Mouse (Mus musculus) left cerebral cortex, postnatal 36 days (tissue): ENCODE data around the gene Spem2. TPM values are rescaled to one million over a fixed set of nuclear protein-coding genes. Genes with fewer than 3 reads are reported as not detected.

Experiments used
- DNase-seq, 2 experiments: peaks; one replicate each; pipeline ENCODE4 v3.0.0; 2021 to 2022; ENCODE audit warnings: low spot score in 2 of 2, mixed read lengths in 1 of 2
- intact Hi-C: fragments of 180-260 bp; cut with DNase I; formaldehyde crosslinking; loops from one replicate; pipeline ENCODE4 v1.15.1; 2025
- total RNA-seq, 2 experiments: library from RNA; stranded (reverse); gene quantifications; 2 replicates each; pipeline ENCODE4 v1.2.3; 2021

Spem2 gene
- total RNA-seq, 2 experiments from 2014 or later: not detected

- intact Hi-C loops: loop anchor here (1.0 to 5.0 kb wide), 3 partner anchors 34 to 75 kb away; partner anchors contain the start of genes Nlgn2 and Tmem95
- peak; percentile 72 to 73 for DNase-seq
Measured at GRCm38 (mm10) chr11:69802648-69803105, 15.6 kb downstream of the Spem2 start.

DNA sequence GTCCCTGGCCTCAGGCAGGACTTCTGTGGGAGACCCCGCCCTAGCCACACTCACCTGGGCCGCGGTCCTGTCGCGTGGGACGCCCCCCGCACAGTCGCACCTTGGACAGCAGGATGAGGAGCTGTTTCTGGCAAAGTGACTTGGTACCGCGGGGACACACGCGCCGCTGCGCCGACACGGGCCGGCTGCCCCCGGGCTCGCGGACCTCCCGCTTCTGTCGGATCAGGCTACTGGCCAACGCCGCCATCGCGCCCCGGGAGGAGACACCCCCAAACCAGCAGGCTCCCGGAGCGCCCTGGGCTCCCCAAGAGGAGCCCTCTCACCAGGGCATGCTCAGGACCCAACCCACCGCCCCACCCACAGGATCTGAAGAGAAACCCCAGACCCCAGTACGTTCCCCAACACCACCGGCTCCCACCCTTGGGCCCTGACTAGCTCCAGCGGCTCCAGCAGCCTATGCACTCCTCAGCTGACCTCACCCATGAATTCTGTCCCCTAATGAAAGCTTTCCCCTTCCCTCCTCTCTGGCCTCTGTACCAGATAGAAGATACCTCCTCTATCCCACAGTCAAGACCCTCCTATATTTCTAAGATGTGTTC, 16.8 kb downstream of the Spem2 start, which contains the start of gene Fgf11:
Fgf11 (minus strand) TSS at position 479 of the 599 bp plus-strand sequence.
- no peak for DNase-seq
- intact Hi-C loops: loop anchor here (5.0 kb wide), 1 partner anchor 76 kb away; the partner anchor contains the start of gene Tmem95

DNA sequence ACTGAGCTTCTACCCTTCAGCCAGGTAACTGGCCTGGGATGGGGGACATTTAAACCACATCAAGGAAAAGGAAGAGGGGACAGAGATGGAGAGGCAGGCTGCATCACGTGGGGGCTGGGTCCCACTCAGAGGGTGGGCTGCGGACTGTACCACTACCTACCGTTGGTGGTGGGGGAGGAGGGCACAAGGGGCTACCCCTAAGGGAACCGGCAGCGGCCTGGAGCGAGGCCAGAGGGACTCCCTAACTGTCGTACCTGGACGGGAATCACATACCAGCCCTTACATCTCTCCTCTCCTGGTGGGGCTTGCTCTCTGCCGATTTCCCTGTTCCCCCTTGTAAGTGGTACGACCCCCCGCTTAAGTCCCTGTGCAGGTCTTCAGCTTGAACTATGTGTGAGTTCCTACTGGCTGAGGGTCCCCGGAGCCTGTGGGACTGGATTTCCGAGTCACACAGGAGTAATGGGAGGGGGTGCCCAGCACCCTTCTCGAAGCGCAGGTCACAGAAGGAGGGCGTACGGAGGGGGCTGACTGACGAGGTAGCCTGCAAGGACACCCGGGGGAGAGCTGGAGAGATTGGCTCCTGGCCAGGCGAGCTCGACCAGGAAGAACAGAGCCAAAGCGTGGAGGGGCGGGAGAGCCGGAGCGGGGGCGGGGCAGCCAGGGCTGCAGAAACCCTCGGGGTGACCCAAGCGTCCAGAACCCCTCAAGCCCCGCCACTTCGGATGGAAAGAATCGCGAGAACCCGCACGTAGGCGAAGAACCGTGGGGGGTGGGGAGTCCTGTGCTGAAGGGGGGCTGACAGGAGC, 17.7 kb downstream of the Spem2 start:
- intact Hi-C loops: loop anchor here (5.0 kb wide), 1 partner anchor 77 kb away; the partner anchor contains the start of gene Tmem95
- DNase-seq: no peak

- DNase-seq: no peak
- intact Hi-C loops: loop anchor here (5.0 kb wide), 1 partner anchor 77 kb away; the partner anchor contains the start of gene Tmem95
Measured at GRCm38 (mm10) chr11:69800138-69800391, 18.2 kb downstream of the Spem2 start.

- intact Hi-C loops: loop anchor here (5.0 kb wide), 1 partner anchor 78 kb away; the partner anchor contains the start of gene Tmem95
- DNase-seq: no peak
Measured at GRCm38 (mm10) chr11:69799394-69800137, 18.7 kb downstream of the Spem2 start.

DNA sequence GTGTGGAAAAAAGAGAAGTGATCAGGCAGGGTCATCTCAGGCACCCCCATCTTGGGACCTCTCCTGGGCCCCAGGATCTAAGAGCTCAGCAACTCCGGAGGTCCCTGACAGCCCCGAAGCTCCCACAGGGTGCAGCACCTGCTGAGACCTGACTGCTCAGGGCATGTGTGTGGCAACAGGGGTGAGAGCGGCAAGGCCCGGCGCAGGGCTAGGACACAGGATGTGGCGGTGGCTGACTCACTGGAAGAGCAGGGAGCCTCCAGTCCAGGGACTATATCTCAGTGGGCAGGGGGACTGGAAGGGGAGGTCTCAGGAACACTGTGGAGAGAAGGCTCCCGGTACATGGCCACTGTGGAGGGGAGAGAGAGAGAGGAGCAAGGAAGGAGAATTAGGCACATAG, 20.3 kb downstream of the Spem2 start:
- intact Hi-C loops: no loop called here
- DNase-seq: no peak

GRCm38 (mm10) chr11:69795983-69796435, 22.3 kb downstream of the Spem2 start:
- no peak for DNase-seq
- intact Hi-C loops: no loop called here

DNA sequence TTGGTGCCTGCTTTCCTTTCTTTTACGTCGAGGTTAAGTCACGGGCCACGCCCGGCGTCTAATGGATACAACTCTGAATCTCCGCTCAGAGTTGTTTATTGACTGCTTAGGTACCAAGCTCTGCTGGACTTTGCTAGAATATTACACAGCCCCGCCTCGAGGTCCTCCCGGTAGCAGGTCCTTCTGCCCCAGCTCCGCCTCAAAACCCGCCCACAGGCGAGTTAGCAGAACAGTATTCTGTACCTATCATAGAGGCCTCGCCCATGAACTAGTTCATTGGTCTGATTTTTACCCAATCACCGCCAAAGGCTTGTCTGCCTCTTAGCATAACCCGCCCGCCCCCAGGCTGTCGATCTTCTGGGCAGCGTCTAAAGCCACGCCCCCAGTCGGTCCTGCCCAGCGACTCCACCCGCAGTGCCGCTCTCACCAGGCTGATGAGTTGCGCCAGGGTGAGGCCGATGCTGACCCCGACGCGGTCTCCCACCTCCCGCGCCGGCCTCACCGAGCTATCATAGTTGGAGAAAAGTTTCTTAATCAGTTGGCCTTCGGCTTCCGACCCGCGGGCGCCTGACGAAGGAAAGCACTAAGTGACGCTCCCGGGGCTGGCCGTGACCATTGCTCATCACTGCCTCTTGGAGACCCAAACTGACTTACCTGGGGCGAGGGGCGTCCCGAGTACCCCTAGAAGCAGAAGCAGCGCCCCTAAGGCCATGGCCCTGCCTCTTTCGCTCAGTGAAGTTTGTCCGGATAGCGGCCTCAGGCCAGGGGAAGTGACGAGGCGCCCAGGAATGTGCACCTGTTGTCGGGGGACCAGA, 22.9 kb downstream of the Spem2 start, which contains the start of gene Chrnb1:
Chrnb1 (minus strand) TSS at position 776 of the 815 bp plus-strand sequence.
- DNase-seq: peak; percentile 81 to 84
- intact Hi-C loops: no loop called here

- DNase-seq: no peak
- intact Hi-C loops: no loop called here
Measured at GRCm38 (mm10) chr11:69793429-69793828, 24.8 kb downstream of the Spem2 start.

GRCm38 (mm10) chr11:69791420-69791819, 26.8 kb downstream of the Spem2 start:
- intact Hi-C loops: no loop called here
- DNase-seq: no peak

DNA sequence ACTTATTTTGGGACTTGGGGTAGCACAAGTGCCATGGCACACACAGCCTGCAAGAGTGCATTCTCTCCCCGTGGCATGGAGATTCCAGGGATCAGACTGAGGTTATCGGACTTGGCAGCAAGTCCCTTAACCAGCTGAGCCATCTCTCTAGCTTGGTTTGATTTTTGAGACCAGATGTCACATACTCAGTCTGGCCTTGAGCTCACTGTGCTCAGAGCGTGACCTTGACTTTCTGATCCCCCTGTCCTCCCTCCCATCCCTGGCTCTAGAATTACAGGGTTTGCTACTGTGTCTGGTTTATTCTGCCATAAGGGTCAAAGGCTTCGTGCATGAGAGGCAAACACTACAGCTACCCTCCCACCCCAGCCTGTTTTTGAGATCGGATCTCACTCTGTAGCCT, 28.8 kb downstream of the Spem2 start:
- no peak for DNase-seq
- intact Hi-C loops: no loop called here

DNA sequence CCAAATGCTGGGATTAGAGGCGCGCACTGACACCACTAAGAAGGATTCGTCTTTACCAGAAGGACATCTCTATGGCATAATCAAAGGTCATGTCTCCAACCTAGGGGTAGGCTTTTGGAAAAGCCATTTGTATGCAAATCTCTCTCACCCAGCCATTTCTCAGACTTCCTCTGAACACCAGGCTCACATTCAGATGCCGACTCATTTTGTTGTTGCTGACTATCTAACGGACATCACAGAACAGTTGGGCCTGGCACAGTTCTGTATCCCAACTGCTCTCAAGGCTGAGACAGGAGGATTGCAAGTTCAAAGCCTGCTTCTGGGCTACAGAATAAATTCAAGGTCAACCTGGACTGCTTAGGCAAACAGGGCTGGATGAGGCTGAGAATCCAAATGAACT, 31.0 kb downstream of the Spem2 start:
- intact Hi-C loops: no loop called here
- DNase-seq: no peak

DNA sequence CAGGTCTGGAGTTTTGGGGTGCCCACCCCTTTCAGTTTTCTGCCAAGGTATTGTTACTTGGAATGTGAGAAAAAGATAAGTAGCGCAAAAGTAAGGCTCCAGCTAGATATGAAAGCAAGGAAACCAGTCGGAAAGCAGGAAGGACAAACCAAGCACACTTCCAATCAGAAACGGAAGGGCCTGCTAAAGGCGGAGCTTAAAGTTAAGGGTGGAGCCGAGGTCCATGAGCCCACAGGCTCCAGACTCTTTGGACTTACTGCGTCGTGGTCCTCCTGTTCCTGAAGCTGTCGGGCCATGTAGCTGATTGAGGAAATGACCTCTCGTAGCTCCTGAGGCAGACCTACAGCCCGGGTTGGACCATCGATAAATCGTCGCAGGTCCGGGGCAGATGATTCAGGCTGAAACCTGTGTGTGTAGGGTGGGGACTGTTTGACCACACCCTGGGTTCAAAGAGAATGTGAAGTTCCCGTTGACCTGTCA, 33.4 kb downstream of the Spem2 start:
- no peak for DNase-seq
- intact Hi-C loops: no loop called here

DNA sequence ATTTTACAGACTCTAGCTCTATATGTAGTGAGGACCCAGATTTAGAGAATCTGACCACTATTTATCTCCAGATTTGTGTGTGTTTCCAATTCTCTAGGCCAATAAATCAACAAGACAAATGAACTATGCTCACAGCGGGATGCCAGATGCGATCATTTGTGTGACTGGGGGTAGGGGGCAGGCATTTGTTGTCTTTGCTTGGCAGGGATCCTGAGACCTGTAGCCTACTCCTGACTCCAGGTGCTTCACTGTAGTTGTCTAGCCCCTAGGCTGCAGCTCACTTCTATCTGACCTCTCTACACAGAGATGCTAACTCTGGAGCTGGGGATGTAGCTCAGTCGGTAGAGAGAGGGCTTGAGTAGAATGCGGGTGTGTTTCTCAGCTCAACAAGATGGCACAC, 36.4 kb downstream of the Spem2 start:
- DNase-seq: no peak
- intact Hi-C loops: no loop called here

GRCm38 (mm10) chr11:69778985-69779384, 39.3 kb downstream of the Spem2 start:
- no peak for DNase-seq
- intact Hi-C loops: no loop called here

DNA sequence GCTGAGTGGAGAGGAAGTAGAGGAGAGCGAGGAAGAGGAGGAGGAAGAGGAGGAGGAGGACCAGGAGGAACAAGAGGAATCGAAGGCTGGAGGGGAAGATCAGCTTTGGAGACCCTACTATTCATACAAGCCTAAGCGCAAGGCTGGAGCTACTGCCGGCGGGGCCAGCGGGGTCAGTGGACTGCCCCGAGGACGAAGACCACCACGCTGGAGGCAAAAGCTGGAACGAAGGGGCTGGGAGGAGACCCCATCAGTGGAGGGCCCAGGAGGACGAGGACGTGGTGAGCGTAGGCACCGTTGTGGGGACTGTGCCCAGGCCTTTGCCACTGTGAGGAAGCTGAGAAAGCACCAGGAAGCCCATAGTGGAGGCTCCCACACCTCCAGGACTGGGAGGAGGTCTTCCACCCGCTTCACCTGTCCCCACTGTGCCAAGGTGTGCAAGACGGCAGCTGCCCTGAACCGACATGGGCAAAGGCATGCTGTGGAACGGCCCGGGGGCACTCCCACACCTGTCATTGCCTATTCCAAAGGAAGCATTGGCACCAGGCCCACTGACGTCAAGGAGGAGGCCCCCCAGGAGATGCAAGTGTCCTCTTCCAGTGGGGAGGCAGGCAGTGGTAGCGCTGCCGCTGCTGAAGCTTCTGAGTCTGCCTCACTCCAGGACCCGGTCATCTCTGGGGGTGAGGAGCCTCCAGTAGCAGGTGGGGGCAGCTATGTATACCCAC, 39.8 kb downstream of the Spem2 start:
- no peak for DNase-seq
- intact Hi-C loops: no loop called here

- no peak for DNase-seq
- intact Hi-C loops: no loop called here
Measured at GRCm38 (mm10) chr11:69777504-69778257, 40.6 kb downstream of the Spem2 start.

GRCm38 (mm10) chr11:69776488-69776887, 41.8 kb downstream of the Spem2 start:
- no peak for DNase-seq

More at GRCm38 (mm10) chr11:69776488-69776887, 41.8 kb downstream of the Spem2 start:
- intact Hi-C loops: no loop called here
